Mouse (Mus musculus): Measurements from ENCODE around the gene Galnt16.

The Galnt16 gene

GRCm38 (mm10) chr12:80533876-80534275 is 15.8 kb downstream of the Galnt16 start:
- no peak for DNase-seq

DNA sequence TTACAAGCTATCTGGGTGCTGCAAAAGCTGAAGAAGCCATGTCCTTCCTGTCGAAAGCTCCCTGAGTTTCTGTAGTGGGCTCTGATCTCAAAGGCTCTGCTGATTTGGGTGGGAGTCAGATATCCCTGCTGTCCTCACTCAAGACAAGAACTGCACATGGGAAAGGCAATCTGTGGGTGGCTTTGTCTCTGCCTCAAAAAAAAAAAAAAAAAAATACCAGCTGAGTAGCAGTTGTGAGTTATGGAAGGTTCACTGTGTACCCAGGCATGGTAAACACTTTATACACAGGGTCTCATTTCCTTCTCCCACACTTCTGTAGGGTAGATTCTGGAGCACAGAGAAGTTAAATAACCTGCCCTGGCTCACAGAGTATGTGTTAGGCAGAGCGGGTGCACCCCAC is 19.2 kb downstream of the Galnt16 start:
- DNase-seq = no peak

- no peak for DNase-seq
These were observed 20.2 kb downstream of the Galnt16 start for GRCm38 (mm10) chr12:80538311-80538710.

DNA sequence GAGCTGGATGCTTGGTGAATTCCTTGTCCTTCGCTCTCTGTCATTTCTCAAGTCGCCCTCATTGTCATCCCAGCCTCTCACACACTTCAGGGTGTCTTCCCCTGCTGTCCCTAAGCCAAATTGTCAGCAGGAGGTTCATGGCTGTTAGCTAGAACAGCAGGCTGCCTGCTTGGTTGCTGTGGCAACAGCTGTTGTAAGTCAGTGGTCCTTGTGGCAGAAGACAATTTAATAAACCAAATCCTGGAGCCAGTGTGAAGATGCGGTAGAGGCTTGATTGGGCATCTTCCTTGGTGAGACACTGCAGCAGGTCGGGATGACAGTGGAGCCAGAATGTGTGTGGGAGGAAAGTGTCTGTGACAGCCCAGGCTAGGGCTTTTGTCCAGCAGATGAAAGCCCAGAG is 27.2 kb downstream of the Galnt16 start:
- no peak for DNase-seq

DNA sequence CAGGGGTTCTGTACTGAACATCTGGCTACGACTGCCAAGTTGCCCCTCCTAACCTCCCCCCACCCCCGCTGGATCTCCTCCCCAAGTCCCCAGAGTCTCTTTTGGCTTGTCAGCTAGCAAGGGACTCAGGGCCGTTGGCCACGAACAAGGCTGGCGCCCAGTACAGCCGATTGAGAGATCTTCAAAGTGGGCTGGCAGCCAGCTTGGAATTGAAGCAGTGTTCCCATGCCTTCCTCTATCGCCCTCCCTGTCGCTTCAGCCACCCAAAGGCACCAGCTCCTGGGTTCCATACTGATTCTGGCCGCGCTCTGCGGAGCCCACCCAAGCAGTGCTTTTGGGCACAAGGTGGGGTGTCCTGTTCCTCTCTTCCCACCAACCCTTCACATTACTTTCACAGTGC is 31.6 kb downstream of the Galnt16 start:
- DNase-seq = no peak

- no peak for DNase-seq
These were observed 35.1 kb downstream of the Galnt16 start for GRCm38 (mm10) chr12:80553157-80553556.

GRCm38 (mm10) chr12:80554312-80554711 is 36.2 kb downstream of the Galnt16 start:
- DNase-seq = no peak

- DNase-seq = no peak
These were observed 43.8 kb downstream of the Galnt16 start for GRCm38 (mm10) chr12:80561904-80562303.

DNA sequence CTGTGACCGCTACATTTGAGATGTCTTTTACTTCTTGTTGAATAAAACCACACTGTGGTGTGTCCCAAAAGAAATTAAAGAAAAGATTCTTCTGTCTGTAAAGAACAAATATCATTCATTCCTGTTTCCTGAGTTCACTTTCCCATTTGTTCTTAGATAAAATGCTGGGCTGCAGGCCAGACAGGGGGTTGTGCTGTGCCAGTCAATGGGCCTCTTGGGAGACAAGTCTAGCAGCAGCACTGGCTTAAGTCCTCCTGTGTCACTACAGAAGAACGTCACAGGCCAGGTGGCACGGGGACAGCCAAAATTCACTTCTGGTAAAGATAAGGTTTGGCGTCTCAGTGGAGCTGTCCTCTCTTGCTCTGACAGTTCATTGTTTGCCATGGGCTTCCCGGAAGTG is 44.7 kb downstream of the Galnt16 start:
- no peak for DNase-seq

GRCm38 (mm10) chr12:80564990-80565389 is 46.9 kb downstream of the Galnt16 start:
- no peak for DNase-seq

DNA sequence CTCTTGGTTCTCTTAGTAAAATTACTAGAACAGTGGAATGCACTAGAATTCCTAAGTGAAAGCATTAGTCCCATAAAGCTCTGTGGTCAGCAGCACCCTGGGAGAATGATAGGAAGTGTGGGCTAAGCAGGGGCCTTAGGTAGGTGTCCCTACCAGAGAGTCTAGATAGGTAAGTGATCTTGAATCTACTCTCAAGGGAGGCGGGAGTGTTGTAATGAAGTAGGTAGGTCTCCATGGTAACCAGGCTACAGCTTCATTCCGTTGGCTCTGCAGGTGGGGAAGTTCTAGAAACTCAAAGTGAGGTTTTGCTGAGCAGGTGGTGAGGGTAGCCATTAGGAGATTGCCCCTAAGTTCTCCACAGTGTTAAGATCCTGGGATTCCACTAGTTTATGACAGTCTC is 47.7 kb downstream of the Galnt16 start:
- DNase-seq = no peak

GRCm38 (mm10) chr12:80566502-80566901 is 48.4 kb downstream of the Galnt16 start:
- no peak for DNase-seq

DNA sequence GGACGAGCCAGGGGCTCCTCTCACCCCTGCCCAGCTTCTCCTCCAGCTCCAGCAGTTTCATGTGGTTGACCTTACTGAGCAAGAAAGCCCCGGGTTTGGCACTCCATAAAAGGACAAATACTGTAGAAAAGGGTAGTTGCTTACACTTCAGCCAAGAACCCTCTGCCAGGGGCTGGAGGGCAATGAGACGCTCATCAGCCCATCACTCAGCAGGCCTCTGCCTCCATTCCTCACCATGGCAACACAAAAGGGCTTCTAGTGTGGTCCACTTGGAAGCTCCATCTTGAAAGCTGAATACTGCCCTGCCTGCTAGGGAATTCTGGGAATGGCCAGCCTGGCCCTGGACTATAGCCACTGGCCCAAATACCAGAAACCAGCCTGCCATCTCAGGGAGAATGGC is 49.3 kb downstream of the Galnt16 start:
- no peak for DNase-seq

DNA sequence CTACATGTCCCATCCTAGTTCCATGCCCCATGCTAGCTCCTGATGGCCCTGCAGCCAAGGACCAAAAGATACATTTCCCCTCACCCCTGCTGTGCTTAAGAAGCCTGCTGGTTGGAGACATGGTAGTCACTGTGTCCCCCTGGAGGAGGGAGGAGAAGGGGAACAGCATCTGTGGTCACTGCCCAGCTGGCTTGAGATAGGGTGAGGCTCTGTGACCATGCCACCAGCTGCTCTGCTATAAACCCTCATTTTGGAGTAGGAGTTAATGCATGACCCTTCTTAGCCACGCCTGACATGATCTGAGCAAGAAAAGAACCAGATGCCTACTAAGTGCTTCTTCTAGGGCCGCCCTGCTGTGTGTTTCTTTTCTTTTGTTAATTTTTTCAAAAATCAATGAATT is 51.5 kb downstream of the Galnt16 start:
- no peak for DNase-seq

GRCm38 (mm10) chr12:80574318-80574717 is 56.2 kb downstream of the Galnt16 start:
- no peak for DNase-seq

GRCm38 (mm10) chr12:80574825-80575371 is 56.8 kb downstream of the Galnt16 start:
- DNase-seq = no peak

DNA sequence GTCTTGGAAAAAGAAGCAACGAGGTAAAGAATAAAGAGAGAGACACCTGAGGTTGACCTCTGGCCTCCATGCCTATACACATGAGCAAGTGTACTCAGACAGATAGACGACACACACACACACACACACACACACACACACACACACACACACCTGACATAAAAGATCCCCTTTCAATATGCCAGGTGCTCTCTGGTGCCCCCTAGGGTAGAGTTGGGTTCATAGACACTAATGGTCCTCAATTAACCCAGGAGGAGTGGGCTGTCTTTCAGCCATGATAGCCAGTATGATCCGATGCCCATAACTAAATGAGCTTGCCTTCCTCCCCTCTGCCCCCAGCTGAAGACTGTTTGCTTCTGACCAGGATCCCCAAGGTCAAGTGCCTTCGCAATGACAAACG is 59.0 kb downstream of the Galnt16 start:
- peak; percentile 7 to 24 for DNase-seq

- no peak for DNase-seq
These were observed 63.3 kb downstream of the Galnt16 start for GRCm38 (mm10) chr12:80581357-80581756.

DNA sequence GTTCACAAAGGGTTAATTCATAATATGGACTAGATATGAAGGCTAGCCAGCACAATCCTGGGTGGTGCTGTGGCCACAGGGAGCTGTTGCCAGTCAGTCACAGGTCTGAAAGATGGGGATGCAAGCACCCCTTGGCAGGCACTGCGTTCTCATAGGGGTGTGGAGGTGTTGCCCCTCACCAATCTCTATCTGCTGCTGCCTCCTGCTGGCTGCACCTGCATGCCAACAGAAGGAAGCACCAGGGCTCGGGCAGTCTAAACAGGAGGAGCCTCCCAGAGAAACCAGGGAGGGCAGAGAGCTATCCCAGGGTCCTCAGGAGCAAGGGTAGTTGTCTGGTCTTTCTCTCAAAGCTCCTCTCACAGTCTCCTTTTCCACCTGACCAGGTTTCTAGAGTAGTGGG is 66.9 kb downstream of the Galnt16 start:
- DNase-seq = peak; percentile 26

GRCm38 (mm10) chr12:80594141-80594540 is 76.1 kb downstream of the Galnt16 start:
- no peak for DNase-seq

DNA sequence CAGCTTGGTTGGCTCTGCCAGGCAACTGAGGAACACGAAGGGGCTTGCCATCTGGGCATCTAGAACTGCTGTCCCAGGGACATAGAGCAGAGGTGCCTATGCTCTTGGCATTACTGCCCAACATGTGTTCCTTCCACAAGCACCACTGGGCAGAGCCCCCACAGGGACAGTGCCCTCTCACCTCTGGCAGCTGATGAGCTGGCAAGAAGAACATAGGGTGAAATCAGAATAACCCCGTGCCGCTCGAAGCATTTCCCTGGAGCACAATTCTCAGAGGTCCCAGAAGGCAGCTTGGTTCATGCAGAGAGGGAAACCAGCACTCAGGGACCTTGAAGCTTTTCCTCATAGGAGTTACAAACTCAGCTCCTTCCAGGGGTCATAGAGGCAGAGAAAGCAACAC is 76.7 kb downstream of the Galnt16 start:
- no peak for DNase-seq

DNA sequence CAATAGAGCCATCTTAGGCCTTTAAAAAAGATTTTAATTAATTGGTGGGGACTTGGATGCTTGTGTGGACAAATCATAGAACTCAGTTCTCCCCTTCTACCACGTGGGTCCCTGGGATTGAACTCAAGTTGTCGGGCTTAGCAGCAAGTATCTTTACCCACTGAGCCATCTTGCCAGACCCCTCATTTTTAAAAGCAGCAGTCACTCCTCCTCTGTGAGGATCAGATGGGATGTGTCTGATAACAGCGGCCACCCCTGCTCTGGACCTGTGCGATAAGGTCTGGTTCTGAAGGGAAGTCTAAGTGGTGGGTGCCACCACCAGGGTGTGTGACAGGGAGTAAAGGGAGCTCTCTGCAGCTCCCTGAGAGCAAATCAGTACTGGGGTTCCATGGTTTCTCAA is 77.5 kb downstream of the Galnt16 start:
- DNase-seq = no peak

- DNase-seq = no peak
These were observed 77.9 kb downstream of the Galnt16 start for GRCm38 (mm10) chr12:80595968-80596367.

DNA sequence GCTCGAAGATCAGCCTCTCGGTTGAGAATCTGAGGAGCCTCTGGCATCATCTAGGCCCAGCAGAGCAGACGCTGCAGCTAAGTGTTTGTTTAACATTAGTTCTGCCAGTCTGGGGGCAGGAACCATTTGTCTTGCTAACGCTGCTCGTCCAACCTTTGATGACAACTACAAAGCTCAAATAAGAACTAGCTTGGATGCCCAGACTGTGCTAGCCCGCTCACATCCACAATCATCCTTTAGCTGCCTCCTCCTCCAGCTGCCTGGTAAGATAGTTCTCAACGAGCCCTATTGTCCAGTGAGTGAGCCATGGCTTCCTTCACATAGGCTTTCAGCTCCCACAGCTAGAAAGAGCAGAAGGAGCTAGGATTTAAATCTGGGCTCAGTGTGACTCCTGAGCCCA is 80.2 kb downstream of the Galnt16 start:
- DNase-seq = no peak

DNA sequence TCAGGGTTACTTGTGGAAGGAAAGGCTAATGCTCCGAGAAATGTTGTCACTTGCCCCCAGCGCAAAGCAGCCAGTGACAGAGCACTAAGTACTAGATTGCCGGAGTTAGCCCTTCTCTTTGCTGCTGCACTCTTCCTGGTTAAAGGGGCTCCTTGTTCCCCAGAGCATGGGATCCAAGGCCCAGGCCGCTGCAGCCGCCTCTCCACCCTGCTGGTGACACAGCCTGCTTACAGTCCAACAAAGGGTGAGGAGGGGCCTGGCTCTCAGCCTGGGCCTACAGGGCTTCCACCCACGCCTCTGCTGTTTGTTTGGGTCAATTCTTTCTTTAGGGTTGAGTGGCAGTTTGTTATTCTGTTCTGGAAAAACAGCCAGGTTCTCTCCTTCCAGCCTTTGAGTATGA is 80.7 kb downstream of the Galnt16 start:
- DNase-seq = no peak

Data from thymus, postnatal 36 days (tissue).